Mouse (Mus musculus): ENCODE measurements around the gene Smdt1. TPM values are rescaled to one million over a fixed set of nuclear protein-coding genes. Genes with fewer than 3 reads are reported as not detected.

Gene Smdt1
- polyA plus RNA-seq, 1 experiment, result 189 TPM

Other genes with a start within 250 kb of the Smdt1 start
- 7.9 and 10.9 TPM in 2 replicates for gene Ccdc134, start 211.0 kb upstream of the Smdt1 start, polyA plus RNA-seq (2012; rRNA removed)
- 261 and 292 TPM in 2 replicates for gene Srebf2, start 191.8 kb upstream of the Smdt1 start, polyA plus RNA-seq (2012; rRNA removed)
- gene Shisa8, start 126.1 kb upstream of the Smdt1 start, polyA plus RNA-seq (2012; rRNA removed), result 0.40 and 1.00 TPM in 2 replicates
- 4.4 and 4.9 TPM in 2 replicates for gene Tnfrsf13c, start 114.6 kb upstream of the Smdt1 start, polyA plus RNA-seq (2012; rRNA removed)
- 1.8 and 3.4 TPM in 2 replicates for gene Cenpm, start 94.2 kb upstream of the Smdt1 start, polyA plus RNA-seq (2012; rRNA removed)
- gene 1500009C09Rik, start 86.6 kb upstream of the Smdt1 start, polyA plus RNA-seq (2012; rRNA removed), result not detected in 2 replicates
- 3.9 and 4.6 TPM in 2 replicates for gene Sept3, start 64.1 kb upstream of the Smdt1 start, polyA plus RNA-seq (2012; rRNA removed)
- not detected in 2 replicates for gene Wbp2nl, start 40.0 kb upstream of the Smdt1 start, polyA plus RNA-seq (2012; rRNA removed)
- gene Naga, start within 50 bp of the Smdt1 start, polyA plus RNA-seq (2012; rRNA removed), result 167 and 189 TPM in 2 replicates
- 1.8 and 2.4 TPM in 2 replicates for gene Pheta2, start within 50 bp of the Smdt1 start, polyA plus RNA-seq (2012; rRNA removed)
- 183 and 193 TPM in 2 replicates for gene Ndufa6, start 15.4 kb downstream of the Smdt1 start, polyA plus RNA-seq (2012; rRNA removed)
- 84.6 and 90.2 TPM in 2 replicates for gene Cyp2d22, start 41.3 kb downstream of the Smdt1 start, polyA plus RNA-seq (2012; rRNA removed)
- gene Cyp2d11, start 55.1 kb downstream of the Smdt1 start, polyA plus RNA-seq (2012; rRNA removed), result not detected in 2 replicates
- gene Cyp2d10, start 68.2 kb downstream of the Smdt1 start, polyA plus RNA-seq (2012; rRNA removed), result 0.43 and 0.65 TPM in 2 replicates
- 0.97 and 1.3 TPM in 2 replicates for gene Cyp2d9, start 94.5 kb downstream of the Smdt1 start, polyA plus RNA-seq (2012; rRNA removed)
- gene Cyp2d12, start 216.1 kb downstream of the Smdt1 start, polyA plus RNA-seq (2012; rRNA removed), result 0.24 TPM in 1 of 2 replicates, not detected in the other